Mouse (Mus musculus): ENCODE results near the gene 1700088E04Rik.

Gene 1700088E04Rik

GRCm38 (mm10) chr15:79140866-79141565, at the start of gene 1700088E04Rik, which contains the start of gene Polr2f:
Gene 1700088E04Rik (minus strand): TSS chr15:79141253.
Gene Polr2f (plus strand): TSS chr15:79141009.
- peak; percentile 94 for DNase-seq (ENCODE audit: low spot score in 2 of 2)

- DNase-seq (ENCODE audit: low spot score in 2 of 2): no peak
These were observed 46.8 kb upstream of the 1700088E04Rik start for GRCm38 (mm10) chr15:79187819-79188218.

GRCm38 (mm10) chr15:79185213-79185612, 44.2 kb upstream of the 1700088E04Rik start:
- no peak for DNase-seq (ENCODE audit: low spot score in 2 of 2)

DNA sequence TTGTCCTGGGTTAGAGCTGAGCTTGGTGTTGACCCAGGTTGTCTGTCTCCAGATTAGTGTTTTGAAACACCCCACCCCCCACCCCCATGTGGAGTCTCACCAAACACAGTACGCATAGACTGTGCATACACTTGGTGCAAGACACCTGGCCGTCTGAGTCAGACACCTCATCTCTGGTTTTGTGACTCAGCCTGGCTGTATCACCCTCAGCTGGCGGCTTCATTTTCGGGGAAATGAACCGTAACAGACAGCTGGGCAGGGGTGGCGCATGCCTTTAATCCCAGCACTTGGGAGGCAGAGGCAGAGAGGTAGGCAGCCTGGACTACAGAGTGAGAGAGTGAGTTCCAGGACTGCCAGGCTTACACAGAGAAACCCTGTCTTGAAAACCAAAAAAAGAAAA, 35.9 kb upstream of the 1700088E04Rik start:
- no peak for DNase-seq (ENCODE audit: low spot score in 2 of 2)

- DNase-seq (ENCODE audit: low spot score in 2 of 2): no peak
These were observed 25.7 kb upstream of the 1700088E04Rik start for GRCm38 (mm10) chr15:79166712-79167111.

GRCm38 (mm10) chr15:79165140-79165539, 24.1 kb upstream of the 1700088E04Rik start, which contains the start of gene Sox10:
Gene Sox10 (minus strand): TSS chr15:79165240.
- DNase-seq (ENCODE audit: low spot score in 2 of 2): no peak

DNA sequence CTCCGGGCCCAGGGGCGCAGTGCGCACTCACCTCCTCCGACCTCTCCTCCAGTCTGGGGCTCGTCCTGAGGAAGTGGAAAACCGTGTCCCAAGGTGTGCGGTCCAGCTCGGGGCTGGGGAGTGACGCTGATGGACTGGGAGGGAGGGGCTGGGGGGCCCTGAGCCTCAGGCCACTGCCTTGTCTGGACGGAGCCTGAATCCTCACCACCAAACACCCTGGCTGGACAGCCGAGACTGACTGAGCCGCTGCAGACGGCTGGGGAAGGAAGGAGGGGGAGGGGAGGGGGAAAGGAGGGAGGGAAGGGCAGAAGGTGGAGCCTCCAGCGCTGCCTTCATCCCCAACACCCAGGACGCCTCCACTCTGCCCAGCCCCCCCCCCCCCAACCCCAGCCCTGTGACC, 23.2 kb upstream of the 1700088E04Rik start:
- no peak for DNase-seq (ENCODE audit: low spot score in 2 of 2)

- DNase-seq (ENCODE audit: low spot score in 2 of 2): no peak
These were observed 21.8 kb upstream of the 1700088E04Rik start for GRCm38 (mm10) chr15:79162822-79163221.

DNA sequence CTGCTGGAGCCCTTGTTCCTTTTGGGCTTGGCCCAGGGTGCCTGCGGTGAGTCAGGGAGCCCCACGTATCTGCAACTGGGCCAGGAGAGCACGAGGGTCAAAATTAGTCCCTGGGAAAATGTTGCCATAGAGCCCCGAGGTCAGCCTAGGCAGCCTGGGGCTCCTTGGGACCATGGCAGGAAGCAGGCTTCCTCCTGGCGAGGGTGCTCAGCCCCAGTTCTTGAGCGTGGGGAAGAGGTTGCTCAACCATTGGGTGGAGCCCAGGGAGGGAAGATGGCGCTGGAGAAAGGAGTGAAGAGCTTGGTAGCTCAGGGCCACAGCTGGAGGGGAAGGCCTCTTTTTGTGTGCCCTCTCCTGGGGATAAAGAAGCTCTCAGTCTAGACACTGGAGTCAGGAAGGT, 21.2 kb upstream of the 1700088E04Rik start:
- no peak for DNase-seq (ENCODE audit: low spot score in 2 of 2)

- no peak for DNase-seq (ENCODE audit: low spot score in 2 of 2)
These were observed 14.5 kb upstream of the 1700088E04Rik start for GRCm38 (mm10) chr15:79155572-79155971.

DNA sequence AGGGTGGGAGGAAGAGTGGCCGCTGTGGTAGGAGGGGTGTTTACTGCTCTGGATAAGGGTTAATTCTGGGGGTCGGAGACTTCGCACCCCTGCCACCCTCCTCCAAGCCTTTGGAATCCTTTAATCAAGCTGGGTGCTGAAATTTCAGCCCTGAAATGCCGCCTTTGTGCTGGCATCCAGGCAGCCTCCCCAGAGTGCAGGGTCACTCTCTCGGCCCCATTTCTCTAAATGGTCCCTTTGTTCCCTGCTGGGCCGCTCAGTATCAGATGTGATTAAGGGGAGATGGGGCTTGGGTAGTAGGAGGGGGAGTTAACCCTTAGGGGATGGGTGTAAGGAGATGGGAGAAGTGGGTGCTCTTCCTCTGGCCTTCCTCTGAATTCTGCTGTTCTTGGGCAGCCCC, 11.7 kb upstream of the 1700088E04Rik start:
- DNase-seq (ENCODE audit: low spot score in 2 of 2): no peak

- no peak for DNase-seq (ENCODE audit: low spot score in 2 of 2)
These were observed 10.8 kb upstream of the 1700088E04Rik start for GRCm38 (mm10) chr15:79151881-79152280.

DNA sequence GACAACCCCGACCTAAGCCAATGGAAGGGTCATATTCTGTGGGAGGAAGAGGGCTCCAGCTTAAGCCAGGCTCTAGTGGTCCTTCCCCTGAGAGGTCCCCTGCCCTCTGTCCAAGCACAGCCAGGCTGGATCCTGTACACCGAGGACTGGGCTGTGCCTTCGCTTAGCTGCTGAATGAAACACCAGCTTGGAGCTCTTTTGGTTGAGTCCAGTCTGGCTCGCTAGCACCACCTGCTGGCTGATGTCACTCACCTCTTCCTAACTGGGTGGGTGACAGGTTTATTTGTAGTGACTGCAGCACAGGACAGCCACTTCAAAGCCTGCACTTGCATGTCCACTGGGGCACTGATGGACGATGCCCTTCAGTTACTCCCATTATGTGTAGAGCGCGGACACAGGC, 7.5 kb upstream of the 1700088E04Rik start:
- peak; percentile 60 to 77 for DNase-seq (ENCODE audit: low spot score in 2 of 2)

- no peak for DNase-seq (ENCODE audit: low spot score in 2 of 2)
These were observed 4.5 kb upstream of the 1700088E04Rik start for GRCm38 (mm10) chr15:79145522-79145921.

DNA sequence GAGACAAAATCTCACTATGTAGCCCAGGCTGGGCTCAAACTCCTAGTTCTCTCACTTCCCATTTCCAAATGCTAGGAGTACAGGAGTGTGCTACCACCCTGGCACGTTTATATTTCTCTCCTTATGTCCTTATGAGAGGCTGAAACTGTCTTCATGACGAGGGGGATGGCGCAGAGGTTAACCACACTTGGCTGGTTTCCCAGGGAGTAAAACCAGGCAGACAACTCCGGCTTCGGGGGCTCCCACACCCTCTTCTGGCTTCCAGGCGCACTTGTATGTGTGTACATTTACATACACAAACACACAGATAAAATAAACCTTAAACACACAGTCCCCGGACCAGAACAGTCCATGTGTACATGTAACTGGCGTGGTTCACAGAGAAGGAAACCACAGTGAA, 3.0 kb upstream of the 1700088E04Rik start:
- no peak for DNase-seq (ENCODE audit: low spot score in 2 of 2)

DNA sequence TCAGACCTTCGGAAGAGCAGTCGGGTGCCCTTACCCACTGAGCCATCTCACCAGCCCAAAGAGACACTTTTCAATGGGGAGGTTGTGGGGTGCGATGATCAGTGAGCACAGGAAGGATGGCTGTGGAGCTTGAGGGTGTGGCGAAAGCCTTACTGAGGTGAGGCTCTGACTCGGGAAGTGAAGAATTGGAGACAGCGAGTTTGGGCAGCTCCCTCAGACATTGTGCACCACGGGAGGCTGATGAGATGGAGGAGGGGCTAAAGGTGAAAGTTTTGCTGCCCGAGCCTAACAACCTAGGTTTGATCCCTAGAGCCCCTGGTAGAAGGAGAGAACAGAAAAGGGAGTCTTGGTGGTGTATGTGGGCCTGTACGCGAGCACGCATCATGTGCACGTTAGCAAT, 2.3 kb upstream of the 1700088E04Rik start:
- DNase-seq (ENCODE audit: low spot score in 2 of 2): no peak

- peak in 1 of 2 experiments; percentile 12 for DNase-seq (ENCODE audit: low spot score in 2 of 2)
These were observed 489 bp upstream of the 1700088E04Rik start for GRCm38 (mm10) chr15:79141566-79141917.

GRCm38 (mm10) chr15:79139640-79140039, 1.4 kb downstream of the 1700088E04Rik start:
- DNase-seq (ENCODE audit: low spot score in 2 of 2): peak in 1 of 2 experiments; percentile 28

- no peak for DNase-seq (ENCODE audit: low spot score in 2 of 2)
These were observed 5.1 kb downstream of the 1700088E04Rik start for GRCm38 (mm10) chr15:79135783-79136575.

GRCm38 (mm10) chr15:79135332-79135731, 5.7 kb downstream of the 1700088E04Rik start:
- DNase-seq (ENCODE audit: low spot score in 2 of 2): no peak

- no peak for DNase-seq (ENCODE audit: low spot score in 2 of 2)
These were observed 6.4 kb downstream of the 1700088E04Rik start for GRCm38 (mm10) chr15:79134496-79135270.

GRCm38 (mm10) chr15:79133191-79133661, 7.8 kb downstream of the 1700088E04Rik start:
- no peak for DNase-seq (ENCODE audit: low spot score in 2 of 2)
